Mouse (Mus musculus) midbrain, embryonic 11.5 days (tissue): Measurements from ENCODE around the gene Nfkbil1. TPM values are rescaled to one million over a fixed set of nuclear protein-coding genes. Genes with fewer than 3 reads are reported as not detected.

Experiments
- ATAC-seq: fragments of 200-750 bp; cut with Nextera tagmentation; 2 replicates; pipeline ENCODE4 v1.8.0; 2017; ENCODE audit warnings: moderate TSS enrichment, moderate library complexity; ENCODE audit not compliant: low FRiP score
- DNase-seq: peaks from one replicate; pipeline ENCODE4 v3.0.0; 2015; ENCODE audit warnings: low spot score; ENCODE audit errors: missing footprints
- H3K27ac ChIP-seq: fragments of 300-500 bp; sonication (generic); 2 replicates; pipeline ENCODE4 v1.5.1; 2014; ENCODE audit warnings: low read depth, low read length
- H3K27me3 ChIP-seq: fragments of 300-500 bp; sonication (generic); 2 replicates; pipeline ENCODE4 v1.6.1; 2014; ENCODE audit warnings: mild to moderate bottlenecking, low read length, moderate library complexity, mixed read lengths; ENCODE audit not compliant: control insufficient read depth, insufficient read depth
- H3K36me3 ChIP-seq: fragments of 300-500 bp; sonication (generic); 2 replicates; pipeline ENCODE4 v1.6.1; 2014; ENCODE audit warnings: mild to moderate bottlenecking, low read length, moderate library complexity, mixed read lengths; ENCODE audit not compliant: control insufficient read depth, insufficient read depth
- H3K4me1 ChIP-seq: fragments of 300-500 bp; sonication (generic); 2 replicates; pipeline ENCODE4 v1.6.1; 2014; ENCODE audit warnings: low read length; ENCODE audit not compliant: control insufficient read depth, insufficient read depth
- H3K4me2 ChIP-seq: fragments of 300-500 bp; sonication (generic); 2 replicates; pipeline ENCODE4 v1.6.1; 2014; ENCODE audit warnings: mild to moderate bottlenecking, moderate library complexity
- H3K4me3 ChIP-seq: fragments of 300-500 bp; sonication (generic); 2 replicates; pipeline ENCODE4 v1.5.1; 2014; ENCODE audit warnings: low read depth, low read length
- H3K9ac ChIP-seq: fragments of 300-500 bp; sonication (generic); 2 replicates; pipeline ENCODE4 v1.6.1; 2014; ENCODE audit warnings: low read length
- H3K9me3 ChIP-seq: fragments of 300-500 bp; sonication (generic); 2 replicates; pipeline ENCODE4 v1.6.1; 2016; ENCODE audit warnings: low read length; ENCODE audit not compliant: control insufficient read depth
- WGBS: fragments of 180-500 bp; shearing (Covaris S2); extraction: QIAGEN DNeasy Blood & Tissue Kit; methylation state at CpG from one replicate; pipeline ENCODE4 v1.1.7; 2014; 5-methylcytosine and 5-hydroxymethylcytosine counted together
- polyA plus RNA-seq: library from polyadenylated mRNA; unstranded; fragments of >200 nt; fragmentation: Nextera tagmentation; extraction: Ambion mirVana; gene quantifications from 2 replicates; pipeline ENCODE4 v1.2.1, GENCODE M21; 2014

Gene Nfkbil1
- polyA plus RNA-seq, 1 experiment from 2014 or later, result 4.4 TPM

DNA sequence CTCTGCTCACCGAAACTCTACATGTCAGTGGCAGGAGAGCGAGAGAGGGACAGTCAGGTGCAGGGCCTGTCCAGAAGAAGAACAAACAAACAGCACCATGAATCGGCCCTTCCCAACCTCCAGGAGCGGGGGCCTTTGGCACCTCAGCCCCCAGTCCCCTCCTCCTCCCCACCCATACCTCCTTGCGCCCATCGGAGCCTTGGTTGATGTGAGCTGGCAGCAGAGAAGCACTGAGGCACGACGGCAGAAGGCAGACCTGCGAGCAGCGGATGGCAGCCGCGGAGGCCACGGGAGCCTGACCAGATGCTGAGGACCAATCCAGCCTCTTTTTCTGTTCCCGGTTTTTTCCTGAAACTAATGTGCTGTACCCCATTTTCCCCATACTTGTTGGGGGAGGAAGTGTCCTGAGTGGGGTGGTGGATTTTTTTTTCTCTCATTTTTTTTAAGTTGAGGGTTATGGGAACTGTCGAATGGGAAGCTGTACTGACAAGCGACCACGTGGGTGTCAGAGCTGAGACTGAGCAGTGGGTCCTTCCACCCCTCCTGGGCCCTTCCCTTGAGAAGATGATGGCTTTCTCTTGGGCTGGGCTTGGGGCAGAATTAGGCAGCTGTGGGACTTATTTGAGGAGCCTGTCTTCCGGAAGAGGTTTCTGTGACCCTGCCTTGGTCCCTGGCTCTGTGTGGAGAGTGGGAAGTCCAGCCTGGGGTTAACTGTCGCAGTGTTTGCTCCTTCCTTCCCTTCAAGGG is 14.0 kb upstream of the Nfkbil1 start:
- ATAC-seq, result no peak
- peak; percentile 81 for DNase-seq
- no peaks in the 10 kb centered on the region for H3K9me3 ChIP-seq
- H3K4me2 ChIP-seq, result no peak overlapping the region
- peaks cover 13% of the 10 kb centered on the region for H3K4me1 ChIP-seq
- H3K27me3 ChIP-seq, result no peaks in the 10 kb centered on the region
- WGBS, result 90% methylated on average over 19 of the region's 19 CpGs
- H3K9ac ChIP-seq, result no peak overlapping the region
- no peak overlapping the region for H3K27ac ChIP-seq
- H3K36me3 ChIP-seq, result peaks cover 66% of the 10 kb centered on the region
- no peak overlapping the region for H3K4me3 ChIP-seq

DNA sequence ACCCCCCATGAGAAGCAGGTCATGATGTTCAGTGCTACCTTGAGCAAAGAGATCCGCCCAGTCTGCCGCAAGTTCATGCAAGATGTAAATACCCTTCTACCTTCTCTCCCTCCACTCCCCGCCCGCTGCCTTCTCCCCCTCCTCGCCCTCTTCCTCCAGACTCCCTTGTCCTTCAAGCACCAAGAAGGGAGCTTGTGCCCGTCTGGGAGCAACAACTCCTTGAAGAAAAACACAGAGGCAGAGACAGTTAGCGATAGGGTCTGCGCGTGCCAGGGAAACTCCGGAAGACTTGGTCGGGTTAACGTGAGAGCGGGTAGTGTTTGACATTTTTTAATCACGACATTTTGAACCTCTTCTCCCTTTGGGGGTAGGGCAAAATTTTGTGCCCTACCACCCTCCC is 13.4 kb upstream of the Nfkbil1 start:
- no peak overlapping the region for H3K4me3 ChIP-seq
- H3K36me3 ChIP-seq, result peaks cover 72% of the 10 kb centered on the region
- no peak overlapping the region for H3K27ac ChIP-seq
- no peaks in the 10 kb centered on the region for H3K9me3 ChIP-seq
- ATAC-seq (no peak), DNase-seq (peak; percentile 84)
- H3K9ac ChIP-seq, result no peak overlapping the region
- peaks cover 19% of the 10 kb centered on the region for H3K4me1 ChIP-seq
- 91% methylated on average over 14 of the region's 14 CpGs for WGBS
- no peak overlapping the region for H3K4me2 ChIP-seq
- H3K27me3 ChIP-seq, result no peaks in the 10 kb centered on the region

DNA sequence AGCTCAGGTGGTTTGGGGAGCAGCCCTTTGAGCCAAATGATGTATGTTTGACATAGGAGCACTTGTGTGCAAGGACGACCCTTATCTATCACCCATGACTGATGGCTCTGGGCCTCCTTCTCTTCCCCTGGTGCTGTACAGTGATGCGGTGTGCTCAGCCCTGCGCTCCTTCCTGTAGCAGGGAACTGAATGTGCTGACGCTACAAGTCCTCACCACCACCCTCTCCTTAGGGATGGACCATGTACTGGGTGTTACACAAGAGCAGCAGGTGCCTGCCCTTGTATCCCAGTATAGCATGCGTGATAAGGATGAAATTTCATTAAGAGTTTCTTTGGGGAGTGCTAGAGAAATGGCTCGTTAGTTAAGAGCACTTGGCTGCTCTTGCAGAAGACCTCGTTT is 11.6 kb upstream of the Nfkbil1 start:
- H3K4me3 ChIP-seq, result no peak overlapping the region
- 91% methylated on average over 7 of the region's 7 CpGs for WGBS
- H3K4me2 ChIP-seq, result no peak overlapping the region
- no peak overlapping the region for H3K9ac ChIP-seq
- H3K9me3 ChIP-seq, result no peaks in the 10 kb centered on the region
- DNase-seq (no peak), ATAC-seq (no peak)
- H3K36me3 ChIP-seq, result peaks cover 66% of the 10 kb centered on the region
- H3K27ac ChIP-seq, result no peak overlapping the region
- H3K4me1 ChIP-seq, result peaks cover 28% of the 10 kb centered on the region
- H3K27me3 ChIP-seq, result no peaks in the 10 kb centered on the region

DNA sequence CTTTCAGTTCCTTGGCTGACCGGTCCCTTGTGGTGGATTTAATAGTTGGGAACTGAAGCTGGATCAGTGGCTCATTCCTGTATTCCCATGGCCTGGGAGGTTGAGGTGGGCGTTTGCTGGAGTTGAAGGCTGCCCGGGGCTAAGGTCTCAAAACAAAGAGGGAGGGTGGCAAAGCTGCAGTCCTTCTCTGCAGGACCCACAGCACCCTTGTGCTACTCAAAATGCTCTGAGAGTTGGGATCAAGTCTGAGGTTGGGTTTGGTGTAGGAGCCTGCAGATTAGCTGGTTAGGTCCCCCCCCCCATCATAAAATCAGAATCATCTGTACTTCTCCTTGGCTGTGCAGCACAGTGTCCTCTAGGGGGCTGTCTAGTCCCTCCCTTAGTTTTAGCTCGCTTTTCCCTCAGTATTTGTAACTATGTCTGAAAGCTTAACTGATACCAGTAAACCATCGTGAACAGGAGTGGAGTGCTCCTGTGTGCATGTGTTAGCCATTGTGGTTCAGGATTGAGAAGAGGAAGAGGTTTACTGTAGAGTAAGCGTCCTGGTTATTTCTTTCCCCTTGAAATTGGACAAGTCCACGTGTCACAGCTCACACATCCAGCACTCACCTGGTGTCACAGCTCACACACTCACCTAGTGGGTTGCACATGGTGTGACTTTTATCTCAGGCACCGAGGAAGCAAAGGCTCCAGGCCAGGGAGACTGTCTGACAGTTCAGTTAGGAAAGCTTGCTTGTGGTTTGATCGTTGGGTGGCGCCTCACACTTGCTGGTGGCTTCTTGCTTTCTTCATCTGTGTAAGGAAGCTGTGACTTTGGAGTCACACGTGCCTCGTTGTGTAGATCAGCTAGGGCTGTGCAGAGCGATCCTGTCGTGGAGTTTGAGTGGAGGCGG is 10.4 kb upstream of the Nfkbil1 start:
- H3K4me1 ChIP-seq, result peaks cover 28% of the 10 kb centered on the region
- H3K36me3 ChIP-seq, result peaks cover 58% of the 10 kb centered on the region
- 87% methylated on average over 15 of the region's 15 CpGs for WGBS
- DNase-seq (no peak), ATAC-seq (no peak)
- no peak overlapping the region for H3K4me2 ChIP-seq
- H3K9me3 ChIP-seq, result no peaks in the 10 kb centered on the region
- no peaks in the 10 kb centered on the region for H3K27me3 ChIP-seq
- no peak overlapping the region for H3K4me3 ChIP-seq
- H3K9ac ChIP-seq, result no peak overlapping the region; the same call in 1 of the 2 replicates
- H3K27ac ChIP-seq, result no peak overlapping the region

DNA sequence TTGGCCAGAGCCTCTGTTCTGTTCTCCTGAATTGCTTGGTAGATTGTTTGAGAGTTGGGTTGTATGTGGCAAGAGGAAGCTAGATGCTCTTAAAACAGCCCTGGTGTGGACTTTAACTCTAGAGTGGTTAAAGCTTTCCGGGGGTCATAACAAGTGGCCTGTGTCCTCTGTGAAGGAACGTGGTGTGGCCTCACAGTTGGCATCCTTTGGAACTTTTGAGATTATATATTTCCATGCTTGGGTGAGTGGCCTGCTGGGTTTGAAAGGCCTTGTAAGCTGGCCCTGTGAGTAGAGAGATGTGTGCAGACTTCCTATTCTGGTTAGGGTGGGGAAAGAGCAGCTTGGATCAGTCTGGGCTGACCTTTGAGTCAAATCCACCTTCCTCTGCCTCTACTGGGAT is 9.4 kb upstream of the Nfkbil1 start:
- Histone ChIP-seq H3K4me2 (peak overlapping the region; percentile 97), H3K27ac (no peak overlapping the region), H3K4me3 (0 out of 2 replicates have a peak overlapping the region, but pooled peaks have one; percentile 99), H3K27me3 (no peaks in the 10 kb centered on the region), H3K4me1 (peaks cover 37% of the 10 kb centered on the region), H3K9ac (peak overlapping the region; percentile 100), H3K36me3 (peaks cover 52% of the 10 kb centered on the region), H3K9me3 (no peaks in the 10 kb centered on the region)
- ATAC-seq (no peak), DNase-seq (no peak)
- WGBS, result 84% methylated on average over 2 of the region's 2 CpGs

DNA sequence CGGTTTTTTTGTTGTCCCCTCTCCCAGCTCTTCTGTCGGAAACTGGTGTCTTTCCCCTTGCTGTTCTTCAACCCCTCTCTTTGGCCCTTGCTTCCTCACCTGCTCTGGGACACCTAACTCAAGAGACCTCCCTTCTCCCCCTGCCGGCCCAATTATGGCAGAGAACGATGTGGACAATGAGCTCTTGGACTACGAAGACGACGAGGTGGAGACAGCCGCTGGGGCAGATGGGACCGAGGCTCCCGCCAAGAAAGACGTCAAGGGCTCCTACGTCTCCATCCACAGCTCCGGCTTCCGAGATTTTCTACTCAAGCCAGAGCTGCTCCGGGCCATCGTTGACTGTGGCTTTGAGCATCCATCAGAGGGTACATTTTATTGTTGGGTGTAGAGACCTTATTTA is 7.5 kb upstream of the Nfkbil1 start:
- peaks cover 39% of the 10 kb centered on the region for H3K36me3 ChIP-seq
- 6% methylated on average over 16 of the region's 16 CpGs for WGBS
- peaks cover 37% of the 10 kb centered on the region for H3K4me1 ChIP-seq
- H3K4me2 ChIP-seq, result peak overlapping the region; percentile 97
- no peak for ATAC-seq
- DNase-seq, result peak; percentile 94
- peak overlapping the region; percentile 99 for H3K4me3 ChIP-seq
- H3K9me3 ChIP-seq, result no peaks in the 10 kb centered on the region
- peak overlapping the region; percentile 100 for H3K9ac ChIP-seq
- H3K27me3 ChIP-seq, result no peaks in the 10 kb centered on the region
- peak overlapping the region; percentile 94 for H3K27ac ChIP-seq

DNA sequence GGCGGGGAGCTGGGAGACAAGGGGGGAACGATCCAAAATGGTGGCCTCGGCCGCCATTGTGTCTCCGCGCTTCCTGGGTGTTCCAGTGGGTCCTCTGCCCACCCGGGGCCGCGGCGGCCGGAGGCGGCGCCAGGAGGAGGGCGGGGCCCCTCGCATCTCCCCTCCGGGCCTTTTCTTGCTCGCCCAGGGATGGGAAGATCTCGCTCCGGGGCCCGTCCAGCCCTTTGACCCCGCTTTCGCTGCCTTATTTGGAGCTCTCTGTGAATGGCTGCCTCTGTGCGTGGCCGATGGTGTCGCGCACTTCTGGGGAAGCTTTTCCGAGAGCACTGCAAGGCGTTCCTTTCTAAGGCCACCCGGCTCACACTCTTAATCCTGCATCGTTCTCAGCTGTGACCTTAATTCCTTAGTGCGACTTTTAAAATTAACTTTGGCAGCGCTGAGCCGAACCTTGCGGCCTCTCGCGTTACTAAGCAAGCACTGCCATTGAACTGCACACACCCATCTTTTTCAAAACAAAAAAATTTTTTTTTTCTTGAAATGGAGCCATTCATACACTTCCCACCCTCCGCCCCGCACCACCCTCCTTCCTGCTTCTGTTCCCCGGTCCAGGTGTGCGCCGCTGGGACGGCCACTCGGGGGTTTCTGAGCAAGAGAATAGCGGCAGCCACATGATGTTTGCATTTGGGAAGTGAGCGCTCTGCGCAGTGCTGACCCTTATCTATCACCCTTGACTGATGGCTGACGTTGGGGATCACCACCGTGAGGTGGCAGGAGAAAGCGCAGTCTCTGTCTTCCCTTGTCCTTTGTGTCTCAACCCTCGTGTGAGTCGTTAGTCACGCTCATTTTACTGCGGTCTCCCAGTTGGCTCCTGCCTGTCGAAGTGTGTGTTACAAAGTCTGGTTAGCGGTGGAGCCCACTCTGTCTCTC is 6.7 kb upstream of the Nfkbil1 start:
- ATAC-seq (peak; percentile 42), DNase-seq (peak; percentile 96)
- WGBS, result under 1% methylated on average over 54 of the region's 55 CpGs
- Histone ChIP-seq H3K4me1 (peaks cover 37% of the 10 kb centered on the region), H3K9ac (peak overlapping the region; percentile 100), H3K4me2 (peak overlapping the region; percentile 97), H3K27ac (peak overlapping the region; percentile 94), H3K36me3 (peaks cover 34% of the 10 kb centered on the region), H3K4me3 (peak overlapping the region; percentile 99), H3K27me3 (no peaks in the 10 kb centered on the region), H3K9me3 (no peaks in the 10 kb centered on the region)

DNA sequence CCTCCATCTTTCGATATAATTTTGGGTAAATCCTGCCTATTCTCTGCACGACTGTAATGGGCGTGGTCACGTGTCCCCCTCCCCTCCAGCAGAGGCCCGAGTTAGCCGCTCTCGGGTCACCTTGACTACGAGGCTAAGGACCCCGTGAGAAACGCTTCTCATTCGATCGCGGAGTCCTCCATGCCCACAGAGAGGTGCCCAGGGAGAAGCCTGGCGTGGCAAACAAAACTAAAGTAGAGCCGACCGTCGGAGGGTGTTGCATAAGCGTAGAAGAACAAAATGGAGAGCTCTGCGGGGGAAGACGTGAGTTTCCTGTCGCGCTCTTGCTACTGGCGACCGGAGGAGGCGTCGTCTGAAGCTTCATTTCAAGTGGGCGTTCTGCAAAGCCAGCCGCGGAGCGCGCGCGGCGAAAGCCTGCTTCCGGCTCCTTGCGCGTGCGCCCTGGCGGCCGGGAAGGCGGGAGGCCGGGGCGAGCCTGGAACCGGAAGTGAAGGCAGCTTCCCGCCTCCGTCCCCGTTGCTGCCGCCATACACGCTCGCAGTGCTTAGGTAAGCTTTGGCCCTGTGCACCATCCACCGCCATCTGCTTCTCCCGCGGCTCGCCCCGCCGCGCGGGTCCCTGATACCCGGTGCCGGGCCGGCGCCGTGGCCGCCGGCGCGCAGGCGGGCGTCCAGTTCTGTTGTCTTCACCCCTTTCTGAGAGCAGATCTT is 5.9 kb upstream of the Nfkbil1 start, which contains the start of gene Ddx39b:
TSS of gene Ddx39b (plus strand) at position 442 of the 710 bp plus-strand sequence.
- H3K27ac ChIP-seq, result peak within 1 kb of the TSS; percentile 94
- H3K4me2 ChIP-seq, result peak within 1 kb of the TSS; percentile 97
- no peaks in the 10 kb centered on the region for H3K9me3 ChIP-seq
- WGBS, result under 1% methylated on average over 69 of the region's 69 CpGs
- H3K9ac ChIP-seq, result peak within 1 kb of the TSS; percentile 100
- H3K36me3 ChIP-seq, result peaks cover 26% of the 10 kb centered on the region
- H3K4me3 ChIP-seq, result peak within 1 kb of the TSS; percentile 99
- peaks cover 40% of the 10 kb centered on the region for H3K4me1 ChIP-seq
- peak; percentile 99 for DNase-seq
- H3K27me3 ChIP-seq, result no peaks in the 10 kb centered on the region
- peak; percentile 90 for ATAC-seq
